Mouse (Mus musculus): Measurements from ENCODE around the gene Them7.

DNA sequence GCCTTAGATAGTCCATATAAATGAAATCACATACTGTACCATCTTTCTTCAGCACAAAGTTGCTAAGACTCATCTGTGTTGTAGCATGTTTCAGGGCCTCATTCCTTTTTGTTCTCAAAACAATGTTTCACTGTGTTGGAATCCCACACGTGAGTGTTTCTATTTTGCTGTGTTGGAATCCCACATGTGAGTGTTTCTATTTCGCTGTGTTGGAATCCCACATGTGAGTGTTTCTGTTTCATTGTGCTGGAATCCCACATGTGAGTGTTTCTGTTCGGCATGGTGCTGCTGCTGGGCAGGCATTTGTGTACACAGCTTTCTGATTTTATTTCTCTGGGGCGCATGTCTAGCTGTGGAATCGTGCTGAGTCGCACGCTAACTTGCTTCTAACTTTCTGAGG, 28.7 kb downstream of the Them7 start:
- no peak for TF ChIP-seq CTCF (IDR thresholded peaks at IDR 0.05; ENCODE audit: extremely low read depth, insufficient read depth, low read length)
- no peak for TF ChIP-seq POLR2A (IDR thresholded peaks at IDR 0.05; ENCODE audit: extremely low read depth, insufficient read depth, low read length)

Measured in cortical plate, adult 2 months (tissue).